Mouse (Mus musculus) cerebellum, adult 2 months (tissue): ENCODE data around the gene Vat1. TPM values are rescaled to one million over a fixed set of nuclear protein-coding genes. Genes with fewer than 3 reads are reported as not detected.
"Not testable (repeated sequence)": the region's sequence is repeated elsewhere in the genome, so short reads cannot be mapped to it uniquely, and the experiment has no call there.

ENCODE experiments used
- DNase-seq, 2 experiments: peaks; one replicate each; pipeline ENCODE4 v3.0.0; 2021
- H3K27ac ChIP-seq: fragments of 200-500 bp; 2 replicates; pipeline ENCODE4 v1.5.1; 2012; ENCODE audit warnings: low read length, control low read depth, inconsistent platforms; ENCODE audit not compliant: insufficient read depth
- H3K27me3 ChIP-seq: fragments of 200-500 bp; 2 replicates; pipeline ENCODE4 v1.6.1; 2012; ENCODE audit warnings: inconsistent platforms, mild to moderate bottlenecking, low read length, moderate library complexity; ENCODE audit not compliant: control insufficient read depth, insufficient read depth
- H3K4me1 ChIP-seq: fragments of 200-500 bp; 2 replicates; pipeline ENCODE4 v1.6.1; 2011; ENCODE audit warnings: low read length; ENCODE audit not compliant: control insufficient read depth, insufficient read depth
- H3K4me3 ChIP-seq: fragments of 200-500 bp; replicated peaks from 2 replicates; pipeline ENCODE3; 2011; ENCODE audit warnings: mild to moderate bottlenecking, low read depth, low read length, control low read depth; ENCODE audit not compliant: insufficient read depth
- CTCF ChIP-seq: fragments of 200-500 bp; IDR thresholded peaks from 2 replicates; pipeline ENCODE4 v1.5.1; 2011; ENCODE audit warnings: low read depth, mild to moderate bottlenecking, control low read depth, low read length, moderate library complexity, borderline replicate concordance; ENCODE audit not compliant: insufficient read depth
- POLR2A ChIP-seq: fragments of 200-500 bp; IDR thresholded peaks from 2 replicates; pipeline ENCODE4 v1.6.1; 2011; ENCODE audit warnings: low read length, control low read depth, borderline replicate concordance; ENCODE audit not compliant: insufficient read depth
- WGBS: fragments of 180-500 bp; shearing (Covaris S2); methylation state at CpG from one replicate; pipeline ENCODE4 v1.1.7; 2018; 5-methylcytosine and 5-hydroxymethylcytosine counted together
- polyA plus RNA-seq: library from polyadenylated mRNA; depleted of rRNA; stranded (reverse); fragments of >200 nt; gene quantifications from 2 replicates; pipeline ENCODE4 v1.2.3, GENCODE M21; 2012

Vat1 gene
- polyA plus RNA-seq, 1 experiment: 49.2 TPM

DNA sequence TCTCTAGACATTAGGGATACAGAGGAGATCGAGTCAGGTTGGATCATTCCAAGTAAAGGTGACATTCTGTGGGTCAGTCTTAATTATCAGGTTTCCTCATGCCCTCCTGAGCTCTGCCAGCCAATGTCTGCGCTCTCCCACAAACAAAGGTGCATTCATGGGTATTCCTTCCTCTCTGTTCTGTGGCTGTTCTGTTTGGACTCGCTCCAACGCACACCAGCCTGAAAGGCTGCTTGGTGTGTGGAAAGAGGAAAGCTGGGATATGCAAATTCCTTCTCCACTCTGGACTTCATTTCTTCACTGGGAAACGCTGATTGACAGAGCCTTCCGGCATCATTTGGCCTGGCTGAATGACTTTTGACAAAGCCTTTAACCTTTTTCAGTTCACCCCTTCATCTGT lies 11.3 kb downstream of the Vat1 start:
- TF ChIP-seq CTCF (no peak), POLR2A (no peak)
- 15% methylated on average over 6 of the region's 6 CpGs for WGBS
- H3K27ac ChIP-seq: no peak overlapping the region

DNA sequence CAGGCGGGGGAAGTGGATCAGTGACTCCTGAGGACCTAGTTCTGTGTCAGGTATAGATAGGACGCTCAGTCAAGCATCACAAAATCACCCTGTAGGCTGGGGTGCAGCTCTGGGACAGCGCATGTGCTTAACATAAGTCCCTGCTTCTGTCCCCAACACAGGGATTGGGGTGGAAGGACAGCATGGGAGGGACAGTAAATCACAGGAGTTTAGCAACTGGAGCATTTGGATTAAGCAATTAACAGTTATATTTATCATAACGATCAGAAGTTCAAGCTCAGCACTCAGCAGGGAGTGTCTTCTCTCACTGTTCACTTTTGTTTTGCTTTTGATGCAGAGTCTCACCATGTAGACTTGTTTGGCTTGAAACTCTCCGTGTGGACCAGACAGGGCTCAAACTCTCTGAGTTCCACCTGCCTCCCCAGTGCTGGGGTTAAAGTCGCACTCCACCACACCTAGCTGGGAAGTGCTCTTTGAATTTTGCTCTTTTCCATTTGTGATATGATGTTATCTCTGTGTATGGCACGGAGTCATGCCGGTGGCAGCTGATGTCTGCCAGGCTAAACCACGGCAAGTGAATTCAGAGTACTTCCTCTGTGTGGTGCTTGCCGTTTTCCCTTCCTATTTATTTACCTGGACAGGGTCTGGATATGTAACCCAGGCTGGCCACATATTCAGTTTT lies 13.8 kb downstream of the Vat1 start:
- H3K4me3 ChIP-seq: no peak overlapping the region
- no peak for TF ChIP-seq CTCF
- no peak for TF ChIP-seq POLR2A
- 76% methylated on average over 10 of the region's 10 CpGs for WGBS
- H3K4me1 ChIP-seq: no peaks in the 10 kb centered on the region
- H3K27ac ChIP-seq: no peak overlapping the region
- DNase-seq: no peak
- no peaks in the 10 kb centered on the region for H3K27me3 ChIP-seq

More for the DNA sequence above, 11.3 kb downstream of the Vat1 start:
- Histone ChIP-seq H3K4me3 (no peak overlapping the region), H3K27me3 (no peaks in the 10 kb centered on the region), H3K4me1 (no peaks in the 10 kb centered on the region)
- no peak for DNase-seq

DNA sequence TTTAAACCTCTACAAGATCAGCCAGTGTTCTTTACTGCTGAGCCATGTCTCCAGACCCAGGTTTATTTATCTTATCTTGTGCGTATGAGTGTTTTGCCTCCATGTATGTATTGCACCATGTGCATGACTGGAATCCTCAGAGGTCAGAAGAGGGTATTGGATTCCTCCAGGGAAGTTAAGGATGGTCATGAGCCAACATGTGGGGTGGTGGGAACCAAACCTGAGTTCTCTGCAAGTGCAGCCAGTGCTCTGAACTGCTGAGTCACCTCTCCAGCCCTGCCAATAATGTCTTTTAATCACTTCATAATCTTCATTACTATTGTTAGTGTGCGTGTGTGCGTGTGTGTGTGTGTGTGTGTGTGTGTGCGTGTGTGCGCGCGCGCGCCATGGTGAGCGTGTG lies 14.5 kb downstream of the Vat1 start:
- H3K27me3 ChIP-seq: no peaks in the 10 kb centered on the region
- H3K4me3 ChIP-seq: no peak overlapping the region
- no peak overlapping the region for H3K27ac ChIP-seq
- WGBS: 91% methylated on average over 10 of the region's 10 CpGs
- DNase-seq: no peak
- H3K4me1 ChIP-seq: no peaks in the 10 kb centered on the region
- TF ChIP-seq POLR2A: no peak
- no peak for TF ChIP-seq CTCF

DNA sequence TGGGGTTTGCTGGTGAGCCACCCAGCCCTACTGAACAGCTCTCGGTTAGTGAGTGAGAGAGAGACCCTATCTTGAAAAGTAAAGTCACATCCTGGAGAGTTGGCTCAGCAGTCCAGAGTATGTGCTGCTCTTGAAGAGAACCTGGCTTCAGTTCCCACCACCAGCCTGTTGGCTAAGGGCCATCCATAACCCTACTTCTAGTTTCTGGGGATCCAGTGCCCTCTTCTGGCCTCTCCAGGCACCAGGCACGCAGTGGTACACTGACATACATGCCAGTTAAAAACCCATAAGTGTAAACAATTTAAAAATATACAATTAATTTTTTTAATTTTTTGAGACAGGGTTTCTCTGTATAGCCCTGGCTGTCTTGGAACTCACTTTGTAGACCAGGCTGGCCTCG lies 15.6 kb downstream of the Vat1 start:
- TF ChIP-seq CTCF: no peak
- TF ChIP-seq POLR2A: no peak
- WGBS: 75% methylated on average over 3 of the region's 3 CpGs
- no peak overlapping the region for H3K4me3 ChIP-seq
- H3K27me3 ChIP-seq: no peaks in the 10 kb centered on the region
- DNase-seq: no peak
- no peak overlapping the region for H3K27ac ChIP-seq
- no peaks in the 10 kb centered on the region for H3K4me1 ChIP-seq

DNA sequence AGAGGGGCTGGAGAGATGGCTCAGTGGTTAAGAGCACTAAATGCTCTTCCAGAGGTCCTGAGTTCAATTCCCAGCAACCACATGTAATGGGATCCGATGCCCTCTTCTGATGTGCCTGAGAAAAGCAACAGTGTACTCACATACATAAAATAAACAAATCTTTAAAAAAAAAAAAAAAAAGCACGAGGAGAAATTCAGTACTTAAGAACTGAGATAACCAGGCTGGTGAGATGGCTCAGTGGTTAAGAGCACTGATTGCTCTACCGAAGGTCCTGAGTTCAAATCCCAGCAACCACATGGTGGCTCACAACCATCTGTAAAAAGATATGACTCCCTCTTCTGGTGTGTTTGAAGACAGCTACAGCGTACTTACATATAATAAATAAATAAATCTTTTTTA lies 16.4 kb downstream of the Vat1 start:
- not testable (repeated sequence) for H3K4me1 ChIP-seq, H3K27ac ChIP-seq, H3K4me3 ChIP-seq, DNase-seq, H3K27me3 ChIP-seq
- 85% methylated on average over 4 of the region's 4 CpGs for WGBS

DNA sequence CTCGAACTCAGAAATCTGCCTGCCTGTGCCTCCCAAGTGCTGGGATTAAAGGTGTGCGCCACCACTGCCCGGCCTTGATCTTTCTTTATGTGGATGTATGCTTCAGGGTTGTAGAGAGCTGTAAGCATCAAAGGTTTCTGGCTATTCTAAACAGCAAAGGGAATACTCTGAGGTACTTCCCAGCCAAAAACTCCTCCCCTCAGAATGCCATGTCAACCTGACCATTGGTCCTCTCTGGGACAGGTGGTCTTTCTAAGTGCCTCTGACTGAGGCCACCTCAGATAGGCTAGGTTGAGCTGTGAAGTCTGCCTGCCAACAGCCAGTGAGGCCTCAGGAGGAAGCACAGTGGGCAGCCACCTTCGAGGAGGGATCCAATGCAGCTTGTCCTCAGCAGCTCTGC lies 17.1 kb downstream of the Vat1 start:
- H3K4me3 ChIP-seq: no peak overlapping the region
- TF ChIP-seq POLR2A: no peak
- no peak for TF ChIP-seq CTCF
- no peak overlapping the region for H3K27ac ChIP-seq
- H3K27me3 ChIP-seq: no peaks in the 10 kb centered on the region
- H3K4me1 ChIP-seq: no peaks in the 10 kb centered on the region
- WGBS: 77% methylated on average over 4 of the region's 4 CpGs
- no peak for DNase-seq

DNA sequence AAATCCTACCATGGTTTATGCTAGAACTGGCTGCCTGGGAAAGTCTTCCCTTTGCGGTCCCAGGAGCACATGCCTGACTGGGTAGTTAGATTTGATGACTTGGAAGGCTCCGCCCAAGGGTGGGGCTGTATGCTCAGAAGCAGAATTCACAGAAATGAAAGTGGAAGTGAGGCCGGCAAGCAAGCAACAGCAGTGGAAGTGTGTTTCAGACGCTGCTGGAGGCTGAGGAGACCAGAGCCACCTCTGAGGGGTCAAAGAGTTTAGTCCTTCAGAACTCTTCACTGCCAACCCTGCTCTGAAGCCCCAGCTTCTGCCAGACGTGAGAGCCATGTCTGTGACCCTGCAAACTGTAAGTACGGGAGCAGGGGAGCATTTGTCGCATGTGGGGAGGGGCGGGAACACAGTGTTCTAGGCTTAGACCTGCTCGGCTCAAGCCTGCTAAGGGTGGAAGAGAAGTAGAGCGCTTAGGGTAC lies 17.7 kb downstream of the Vat1 start, which contains the start of gene Ifi35:
Gene Ifi35, plus strand, starts transcription at position 134 of the 473 bp plus-strand sequence.
- Histone ChIP-seq H3K4me3 (no peak within 1 kb of the TSS), H3K27ac (no peak within 1 kb of the TSS), H3K27me3 (no peaks in the 10 kb centered on the region), H3K4me1 (no peaks in the 10 kb centered on the region)
- TF ChIP-seq POLR2A: no peak
- TF ChIP-seq CTCF: no peak
- no peak for DNase-seq
- WGBS: 31% methylated on average over 10 of the region's 10 CpGs

DNA sequence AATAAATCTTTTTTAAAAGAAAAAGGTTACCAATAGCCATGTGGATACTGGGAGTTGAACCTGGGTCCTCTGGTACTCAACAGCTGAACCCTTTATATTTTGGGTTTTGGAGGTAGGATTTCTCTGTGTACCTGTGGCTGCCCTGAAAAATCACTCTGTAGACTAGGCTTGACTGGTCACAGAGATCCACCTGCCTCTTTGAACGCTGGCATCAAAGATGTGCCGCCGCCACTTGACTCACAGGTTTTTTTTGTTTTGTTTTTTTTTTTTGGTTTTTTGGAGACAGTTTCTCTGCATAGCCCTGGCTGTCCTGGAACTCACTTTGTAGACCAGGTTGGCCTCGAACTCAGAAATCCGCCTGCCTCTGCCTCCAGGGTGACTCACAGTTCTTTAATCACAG lies 18.2 kb downstream of the Vat1 start:
- H3K27me3 ChIP-seq: no peaks in the 10 kb centered on the region
- H3K4me3 ChIP-seq: no peak overlapping the region
- 84% methylated on average over 5 of the region's 5 CpGs for WGBS
- H3K4me1 ChIP-seq: no peaks in the 10 kb centered on the region
- no peak for DNase-seq
- no peak for TF ChIP-seq CTCF
- TF ChIP-seq POLR2A: no peak
- H3K27ac ChIP-seq: no peak overlapping the region

DNA sequence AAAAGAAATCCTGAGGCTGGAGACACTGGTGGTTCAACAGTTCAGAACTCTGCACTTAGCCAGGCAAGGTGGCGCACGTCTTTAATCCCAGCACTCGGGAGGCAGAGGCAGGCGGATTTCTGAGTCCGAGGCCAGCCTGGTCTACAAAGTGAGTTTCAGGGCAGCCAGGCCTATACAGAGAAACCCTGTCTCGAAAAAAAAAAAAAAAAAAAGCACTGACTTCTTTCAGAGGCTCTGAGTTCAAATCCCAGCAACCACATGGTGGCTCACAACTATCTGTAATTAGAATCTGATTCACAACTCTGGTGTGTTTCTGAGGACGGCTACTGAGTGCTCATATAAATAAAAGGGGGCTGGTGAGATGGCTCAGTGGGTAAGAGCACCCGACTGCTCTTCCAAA lies 19.2 kb downstream of the Vat1 start:
- H3K4me3 ChIP-seq, H3K27me3 ChIP-seq, H3K27ac ChIP-seq, H3K4me1 ChIP-seq, DNase-seq: not testable (repeated sequence)
- 90% methylated on average over 8 of the region's 8 CpGs for WGBS
